Mouse (Mus musculus) embryonic facial prominence, embryonic 11.5 days (tissue): ENCODE measurements at regions not wholly inside any gene's neighbourhood (a gene's known extent, or its start where the extent isn't known, plus 50 kb on each side); places are given as distances from the start of the nearest gene placed in this dataset.
"Not testable (repeated sequence)": the region's sequence is repeated elsewhere in the genome, so short reads cannot be mapped to it uniquely, and the experiment has no call there.

Experiments
- ATAC-seq: fragments of 200-750 bp; cut with Nextera tagmentation; replicated peaks from 2 replicates; pipeline ENCODE4 v1.8.0; 2017; ENCODE audit warnings: low read depth; ENCODE audit not compliant: insufficient number of reproducible peaks, low FRiP score, low TSS enrichment
- DNase-seq: peaks from one replicate; pipeline ENCODE4 v3.0.0-alpha.2; 2015; ENCODE audit warnings: low spot score
- H3K27ac ChIP-seq: fragments of 300-500 bp; sonication (generic); replicated peaks from 2 replicates; pipeline ENCODE4 v1.5.1; 2014; ENCODE audit warnings: mild to moderate bottlenecking, low read depth, low read length, control low read depth
- H3K27me3 ChIP-seq: fragments of 300-500 bp; sonication (generic); 2 replicates; pipeline ENCODE4 v1.6.1; 2014; ENCODE audit warnings: mild to moderate bottlenecking, low read length, moderate library complexity, mixed read lengths; ENCODE audit not compliant: control insufficient read depth, insufficient read depth
- H3K36me3 ChIP-seq: fragments of 300-500 bp; sonication (generic); replicated peaks from 2 replicates; pipeline ENCODE4 v1.6.1; 2014; ENCODE audit warnings: low read depth, mild to moderate bottlenecking, low read length, moderate library complexity, mixed read lengths; ENCODE audit not compliant: control insufficient read depth, insufficient read depth
- H3K4me1 ChIP-seq: fragments of 300-500 bp; sonication (generic); 2 replicates; pipeline ENCODE4 v1.6.1; 2014; ENCODE audit warnings: low read length, mixed read lengths; ENCODE audit not compliant: control insufficient read depth, insufficient read depth
- H3K4me2 ChIP-seq: fragments of 300-500 bp; sonication (generic); 2 replicates; pipeline ENCODE4 v1.6.1; 2014; ENCODE audit warnings: low read depth, mild to moderate bottlenecking, control low read depth, low read length, moderate library complexity
- H3K4me3 ChIP-seq: fragments of 300-500 bp; sonication (generic); 2 replicates; pipeline ENCODE4 v1.5.1; 2014; ENCODE audit warnings: low read depth, low read length, control low read depth
- H3K9ac ChIP-seq: fragments of 300-500 bp; sonication (generic); replicated peaks from 2 replicates; pipeline ENCODE4 v1.6.1; 2014; ENCODE audit warnings: mild to moderate bottlenecking, control low read depth, low read length
- H3K9me3 ChIP-seq: fragments of 300-500 bp; sonication (generic); replicated peaks from 2 replicates; pipeline ENCODE4 v1.6.1; 2016; ENCODE audit warnings: mild to moderate bottlenecking, low read length, inconsistent platforms, mixed read lengths; ENCODE audit not compliant: control insufficient read depth
- WGBS: fragments of 180-500 bp; shearing (Covaris S2); extraction: QIAGEN DNeasy Blood & Tissue Kit; methylation state at CpG from one replicate; pipeline ENCODE4 v1.1.7; 2014; 5-methylcytosine and 5-hydroxymethylcytosine counted together

- no peak for ATAC-seq
- no peak for DNase-seq
- 90% methylated on average over 14 of the region's 14 CpGs for WGBS
Measured at GRCm38 (mm10) chr17:27291176-27291575, 86.9 kb upstream of the Lemd2 start.

GRCm38 (mm10) chr17:27290311-27290710 lies 86.0 kb upstream of the Lemd2 start:
- no peak for DNase-seq
- Histone ChIP-seq H3K9ac (no peak overlapping the region), H3K4me2 (no peak overlapping the region), H3K27me3 (no peaks in the 10 kb centered on the region), H3K4me3 (no peak overlapping the region), H3K9me3 (peaks cover 4% of the 10 kb centered on the region), H3K27ac (no peak overlapping the region), H3K4me1 (no peaks in the 10 kb centered on the region), H3K36me3 (no peaks in the 10 kb centered on the region)
- 92% methylated on average over 16 of the region's 16 CpGs for WGBS
- ATAC-seq = no peak

More at GRCm38 (mm10) chr17:27291176-27291575, 86.9 kb upstream of the Lemd2 start:
- Histone ChIP-seq H3K4me1 (no peaks in the 10 kb centered on the region), H3K9me3 (peaks cover 4% of the 10 kb centered on the region), H3K27me3 (no peaks in the 10 kb centered on the region), H3K36me3 (no peaks in the 10 kb centered on the region), H3K4me3 (no peak overlapping the region), H3K9ac (no peak overlapping the region), H3K27ac (no peak overlapping the region), H3K4me2 (no peak overlapping the region)

- WGBS = 97% methylated on average over 12 of the region's 15 CpGs
- not testable (repeated sequence) for H3K9ac ChIP-seq, H3K27me3 ChIP-seq, DNase-seq, H3K4me2 ChIP-seq, H3K4me3 ChIP-seq, H3K27ac ChIP-seq, ATAC-seq, H3K4me1 ChIP-seq, H3K36me3 ChIP-seq, H3K9me3 ChIP-seq
Measured at GRCm38 (mm10) chr17:27289804-27290203, 85.5 kb upstream of the Lemd2 start.

- H3K27ac ChIP-seq, DNase-seq, H3K9ac ChIP-seq, H3K36me3 ChIP-seq, ATAC-seq, H3K4me3 ChIP-seq, H3K4me1 ChIP-seq, H3K9me3 ChIP-seq, H3K27me3 ChIP-seq, H3K4me2 ChIP-seq: not testable (repeated sequence)
- WGBS = 96% methylated on average over 9 of the region's 10 CpGs
Measured at GRCm38 (mm10) chr17:27287986-27288385, 83.7 kb upstream of the Lemd2 start.

GRCm38 (mm10) chr17:27281241-27281640 lies 77.0 kb upstream of the Lemd2 start:
- H3K9ac ChIP-seq = no peak overlapping the region
- DNase-seq (no peak), ATAC-seq (no peak)
- no peaks in the 10 kb centered on the region for H3K9me3 ChIP-seq
- no peak overlapping the region for H3K4me2 ChIP-seq
- WGBS = 80% methylated on average over 9 of the region's 9 CpGs
- H3K36me3 ChIP-seq = no peaks in the 10 kb centered on the region
- no peaks in the 10 kb centered on the region for H3K4me1 ChIP-seq
- no peak overlapping the region for H3K4me3 ChIP-seq
- H3K27ac ChIP-seq = no peak overlapping the region
- H3K27me3 ChIP-seq = no peaks in the 10 kb centered on the region

GRCm38 (mm10) chr17:27279491-27280288 lies 75.4 kb upstream of the Lemd2 start:
- H3K4me3 ChIP-seq, H3K4me2 ChIP-seq, DNase-seq, H3K9me3 ChIP-seq, H3K27ac ChIP-seq, H3K27me3 ChIP-seq, H3K4me1 ChIP-seq, ATAC-seq, H3K9ac ChIP-seq, H3K36me3 ChIP-seq: not testable (repeated sequence)
- WGBS = 94% methylated on average over 17 of the region's 17 CpGs

GRCm38 (mm10) chr17:27277786-27278185 lies 73.5 kb upstream of the Lemd2 start:
- H3K27me3 ChIP-seq, H3K9me3 ChIP-seq, DNase-seq, H3K9ac ChIP-seq, H3K4me1 ChIP-seq, H3K4me2 ChIP-seq, H3K27ac ChIP-seq, ATAC-seq, H3K4me3 ChIP-seq, H3K36me3 ChIP-seq: not testable (repeated sequence)
- 95% methylated on average over 12 of the region's 12 CpGs for WGBS

- 92% methylated on average over 12 of the region's 12 CpGs for WGBS
- not testable (repeated sequence) for H3K27ac ChIP-seq, H3K9me3 ChIP-seq, H3K4me3 ChIP-seq, H3K27me3 ChIP-seq, H3K4me1 ChIP-seq, H3K36me3 ChIP-seq, DNase-seq, H3K4me2 ChIP-seq, ATAC-seq, H3K9ac ChIP-seq
Measured at GRCm38 (mm10) chr17:27271756-27272155, 67.5 kb upstream of the Lemd2 start.
